Mouse (Mus musculus) cerebellum, adult 2 months (tissue): ENCODE results near the gene Stard3.

Source experiments
- CTCF ChIP-seq: fragments of 200-500 bp; IDR thresholded peaks from 2 replicates; pipeline ENCODE4 v1.5.1; 2011; ENCODE audit warnings: low read depth, mild to moderate bottlenecking, control low read depth, low read length, moderate library complexity, borderline replicate concordance; ENCODE audit not compliant: insufficient read depth
- POLR2A ChIP-seq: fragments of 200-500 bp; IDR thresholded peaks from 2 replicates; pipeline ENCODE4 v1.6.1; 2011; ENCODE audit warnings: low read length, control low read depth, borderline replicate concordance; ENCODE audit not compliant: insufficient read depth

GRCm38 (mm10) chr11:98346168-98346567, 12.0 kb upstream of the Stard3 start:
- no peak for TF ChIP-seq POLR2A
- TF ChIP-seq CTCF: no peak
